Mouse (Mus musculus): ENCODE data around the gene Acot13. TPM values are rescaled to one million over a fixed set of nuclear protein-coding genes. Genes with fewer than 3 reads are reported as not detected.

Acot13 gene
- polyA plus RNA-seq (2014; fragmentation: Illumina TruSeq; extraction: RNeasy Lipid Tissue Mini Kit (QIAGEN cat#74804); ENCODE audit: low read depth, low replicate concordance), result 347 TPM

DNA sequence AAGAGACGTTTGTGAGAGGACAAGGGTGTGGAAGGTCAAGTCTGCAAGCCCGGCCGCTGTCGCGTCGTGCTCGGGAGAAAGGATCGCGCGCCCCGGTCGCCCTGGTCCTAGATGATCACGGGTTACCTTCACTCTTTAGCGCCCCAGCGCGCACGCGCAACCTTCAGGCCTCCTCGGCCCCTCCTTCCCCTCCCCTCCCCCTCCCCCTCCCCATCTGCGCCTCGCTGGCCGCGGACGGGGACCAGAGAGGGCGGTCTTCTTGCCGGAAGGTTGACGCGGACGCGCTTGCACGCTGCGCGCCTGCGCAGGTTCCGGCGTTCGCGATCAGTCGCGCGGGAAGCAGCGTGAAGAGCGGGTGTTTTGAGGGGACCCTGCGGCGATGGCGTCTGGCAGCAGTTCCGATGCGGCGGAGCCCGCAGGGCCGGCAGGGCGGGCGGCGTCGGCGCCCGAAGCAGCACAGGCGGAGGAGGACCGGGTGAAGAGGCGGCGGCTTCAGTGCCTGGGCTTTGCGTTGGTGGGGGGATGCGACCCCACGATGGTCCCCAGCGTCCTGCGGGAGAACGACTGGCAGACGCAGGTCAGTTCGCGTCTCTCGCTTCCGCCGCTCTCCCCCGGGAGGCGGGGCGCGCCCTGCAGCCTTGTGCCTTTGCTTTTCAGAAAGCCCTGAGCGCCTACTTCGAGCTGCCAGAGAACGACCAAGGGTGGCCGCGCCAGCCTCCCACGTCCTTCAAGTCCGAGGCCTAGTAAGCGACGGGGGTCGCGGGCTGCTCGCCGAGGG lies at the start of gene Acot13, which contains the start of gene Tdp2:
TSS of gene Acot13 (minus strand) at position 188 of the 778 bp plus-strand sequence.
TSS of gene Tdp2 (plus strand) at position 327 of the 778 bp plus-strand sequence.

DNA sequence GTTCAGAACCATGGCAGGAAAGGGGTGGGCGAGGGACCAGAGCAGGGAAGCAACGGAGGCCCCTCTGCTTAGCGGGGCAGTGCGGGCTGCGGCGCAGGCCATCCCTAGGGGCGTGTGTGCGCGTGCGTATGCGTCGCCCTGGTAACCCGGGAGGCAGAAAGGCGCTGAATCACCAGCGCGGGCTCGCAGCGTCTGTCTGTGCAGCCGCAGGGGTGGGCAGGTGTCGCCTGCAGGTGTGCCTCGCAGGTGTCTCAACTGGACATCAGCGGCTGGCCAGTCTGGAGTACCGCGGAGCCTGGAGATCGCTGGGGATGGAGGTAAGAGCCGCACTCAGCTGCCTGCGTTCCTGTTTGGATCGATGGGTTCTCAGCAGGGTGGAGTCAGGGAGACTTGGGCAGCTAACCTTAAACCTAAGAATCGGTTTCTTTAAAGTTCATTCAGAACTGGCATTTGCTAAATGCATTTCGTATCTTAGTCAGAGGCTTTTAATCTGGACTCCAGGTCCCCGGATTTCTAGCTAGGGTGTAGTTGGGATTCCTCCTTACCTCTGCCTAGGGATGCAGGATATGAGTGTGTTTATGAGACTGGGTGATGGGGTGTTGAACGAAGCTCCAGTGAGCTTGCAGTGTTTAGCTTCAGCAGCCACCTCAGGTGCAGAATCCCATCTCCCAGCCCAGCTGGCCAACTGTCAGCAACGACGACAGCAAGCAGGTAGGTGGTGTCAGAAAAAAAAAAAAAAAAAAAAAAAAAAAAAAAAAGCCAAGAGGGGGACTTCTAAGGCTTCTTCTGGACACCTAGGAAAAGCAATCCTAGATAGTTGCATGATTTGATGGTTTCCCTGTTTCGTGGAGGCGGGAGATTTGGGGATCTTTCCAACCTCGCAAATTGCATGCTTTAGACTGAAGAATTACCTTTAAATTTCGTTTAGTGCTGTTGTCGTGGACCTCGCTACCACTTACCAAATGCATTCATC lies 13.9 kb upstream of the Acot13 start, which contains the start of gene D130043K22Rik:
TSS of gene D130043K22Rik (plus strand) at position 153 of the 973 bp plus-strand sequence.

DNA sequence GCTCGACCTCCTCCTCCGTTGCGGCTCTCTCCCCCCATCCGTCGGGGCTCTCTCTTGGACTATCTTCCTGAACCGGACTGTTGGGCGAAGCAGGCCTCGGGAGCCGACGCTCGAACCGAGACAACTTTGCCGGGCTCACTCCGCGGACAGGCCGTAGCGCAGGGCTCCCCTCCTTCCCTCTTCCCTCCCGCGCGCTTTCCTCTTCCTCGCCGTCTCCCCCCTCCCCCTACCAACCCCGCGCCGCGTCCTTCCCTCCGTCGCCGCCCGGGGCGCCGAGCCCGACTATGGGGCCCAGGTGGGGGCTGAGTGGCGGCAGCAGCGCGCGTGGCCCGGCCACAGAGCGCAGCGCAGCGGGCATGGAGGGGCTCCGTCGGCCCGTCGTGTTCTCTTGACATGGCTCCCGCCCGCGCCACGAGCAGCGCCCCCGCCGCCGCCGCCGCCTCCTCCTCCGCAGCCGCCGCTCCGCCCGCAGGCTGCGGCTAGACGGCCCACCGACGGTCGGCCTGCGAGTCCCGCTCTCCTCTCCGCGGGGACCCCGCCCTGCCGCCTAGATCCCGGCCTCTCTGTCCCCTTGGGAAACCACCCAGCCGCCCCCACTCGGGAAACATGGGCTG lies 29.9 kb downstream of the Acot13 start, which contains the start of gene BC005537:
TSS of gene BC005537 (plus strand) at position 350 of the 614 bp plus-strand sequence.

Other genes with a start within 250 kb of the Acot13 start
- 0.89 TPM for gene Ripor2, start 249.4 kb downstream of the Acot13 start, polyA plus RNA-seq (2014; fragmentation: Illumina TruSeq; extraction: RNeasy Lipid Tissue Mini Kit (QIAGEN cat#74804); ENCODE audit: low read depth, low replicate concordance)
- not detected for gene Armh2, start 90.3 kb downstream of the Acot13 start, polyA plus RNA-seq (2014; fragmentation: Illumina TruSeq; extraction: RNeasy Lipid Tissue Mini Kit (QIAGEN cat#74804); ENCODE audit: low read depth, low replicate concordance)
- 42.0 TPM for gene Gmnn, start 69.6 kb downstream of the Acot13 start, polyA plus RNA-seq (2014; fragmentation: Illumina TruSeq; extraction: RNeasy Lipid Tissue Mini Kit (QIAGEN cat#74804); ENCODE audit: low read depth, low replicate concordance)
- gene BC005537, start 29.9 kb downstream of the Acot13 start, polyA plus RNA-seq (2014; fragmentation: Illumina TruSeq; extraction: RNeasy Lipid Tissue Mini Kit (QIAGEN cat#74804); ENCODE audit: low read depth, low replicate concordance), result 260 TPM
- 128 TPM for gene Tdp2, start 139 bp upstream of the Acot13 start, polyA plus RNA-seq (2014; fragmentation: Illumina TruSeq; extraction: RNeasy Lipid Tissue Mini Kit (QIAGEN cat#74804); ENCODE audit: low read depth, low replicate concordance)
- 2.7 TPM for gene D130043K22Rik, start 13.6 kb upstream of the Acot13 start, polyA plus RNA-seq (2014; fragmentation: Illumina TruSeq; extraction: RNeasy Lipid Tissue Mini Kit (QIAGEN cat#74804); ENCODE audit: low read depth, low replicate concordance)
- gene Aldh5a1, start 106.1 kb upstream of the Acot13 start, polyA plus RNA-seq (2014; fragmentation: Illumina TruSeq; extraction: RNeasy Lipid Tissue Mini Kit (QIAGEN cat#74804); ENCODE audit: low read depth, low replicate concordance), result 39.0 TPM
- 1.4 TPM for gene Gpld1, start 111.6 kb upstream of the Acot13 start, polyA plus RNA-seq (2014; fragmentation: Illumina TruSeq; extraction: RNeasy Lipid Tissue Mini Kit (QIAGEN cat#74804); ENCODE audit: low read depth, low replicate concordance)
- 36.1 TPM for gene Mrs2, start 188.8 kb upstream of the Acot13 start, polyA plus RNA-seq (2014; fragmentation: Illumina TruSeq; extraction: RNeasy Lipid Tissue Mini Kit (QIAGEN cat#74804); ENCODE audit: low read depth, low replicate concordance)
- gene Dcdc2a, start 224.5 kb upstream of the Acot13 start, polyA plus RNA-seq (2014; fragmentation: Illumina TruSeq; extraction: RNeasy Lipid Tissue Mini Kit (QIAGEN cat#74804); ENCODE audit: low read depth, low replicate concordance), result 21.3 TPM